Mouse (Mus musculus): ENCODE measurements around the gene Dedd2. TPM values are rescaled to one million over a fixed set of nuclear protein-coding genes. Genes with fewer than 3 reads are reported as not detected.
A peak's percentile ranks its signal among the peaks of the same experiment; 100 is the strongest.

Gene Dedd2
- polyA plus RNA-seq, 1 experiment, result 8.8 TPM

GRCm38 (mm10) chr7:25240631-25241030, 20.2 kb upstream of the Dedd2 start:
- no peak overlapping the region for H3K4me2 ChIP-seq (ENCODE audit: low read depth)
- no peaks in the 10 kb centered on the region for H3K36me3 ChIP-seq (ENCODE audit: control insufficient read depth, insufficient read depth)
- no peak for TF ChIP-seq POLR2A (IDR thresholded peaks at IDR 0.05; ENCODE audit: insufficient read length, low read depth)
- TF ChIP-seq SRF (IDR thresholded peaks at IDR 0.05; ENCODE audit: control insufficient read depth, insufficient read length, low read depth), result no peak
- TF ChIP-seq MYOD1 (IDR thresholded peaks at IDR 0.05; ENCODE audit: control insufficient read depth in 1 of 3, insufficient read length in 2 of 3, low read depth in 2 of 3), result no peak
- TF ChIP-seq TCF3 (IDR thresholded peaks at IDR 0.05; ENCODE audit: insufficient read length, low read depth), result no peak
- no peak for TF ChIP-seq REST (IDR thresholded peaks at IDR 0.05; ENCODE audit: insufficient read depth, insufficient read length)
- no peak for TF ChIP-seq MYOG (IDR thresholded peaks at IDR 0.05; ENCODE audit: control insufficient read depth in 1 of 3, insufficient read depth in 1 of 3, insufficient read length in 2 of 3, low read depth in 2 of 3)
- TF ChIP-seq E2F4 (IDR thresholded peaks at IDR 0.05; ENCODE audit: insufficient read depth), result no peak
- TF ChIP-seq TCF12 (IDR thresholded peaks at IDR 0.05; ENCODE audit: insufficient read depth, poor library complexity, severe bottlenecking), result no peak
- no peak for TF ChIP-seq CEBPB (IDR thresholded peaks at IDR 0.05; ENCODE audit: insufficient read depth, poor library complexity, severe bottlenecking)
- TF ChIP-seq MAX (IDR thresholded peaks at IDR 0.05; ENCODE audit: low read depth), result no peak
- no peak overlapping the region for H3ac ChIP-seq (ENCODE audit: control insufficient read depth, insufficient read length)
- H3K79me2 ChIP-seq (ENCODE audit: control insufficient read depth, insufficient read depth), result peaks cover 32% of the 10 kb centered on the region
- H3K27me3 ChIP-seq (ENCODE audit: control insufficient read depth, insufficient read depth, insufficient read length), result no peaks in the 10 kb centered on the region
- no peak overlapping the region for H3K4me3 ChIP-seq

- TF ChIP-seq POLR2A (IDR thresholded peaks at IDR 0.05; ENCODE audit: insufficient read length, low read depth) (peak; percentile 49), MYOG (IDR thresholded peaks at IDR 0.05; ENCODE audit: control insufficient read depth in 1 of 3, insufficient read depth in 1 of 3, insufficient read length in 2 of 3, low read depth in 2 of 3) (no peak), TCF3 (IDR thresholded peaks at IDR 0.05; ENCODE audit: insufficient read length, low read depth) (no peak), E2F4 (IDR thresholded peaks at IDR 0.05; ENCODE audit: insufficient read depth) (no peak), MYOD1 (IDR thresholded peaks at IDR 0.05; ENCODE audit: control insufficient read depth in 1 of 3, insufficient read length in 2 of 3, low read depth in 2 of 3) (no peak), CEBPB (IDR thresholded peaks at IDR 0.05; ENCODE audit: insufficient read depth, poor library complexity, severe bottlenecking) (no peak), REST (IDR thresholded peaks at IDR 0.05; ENCODE audit: insufficient read depth, insufficient read length) (no peak), POLR2AphosphoS2 (IDR thresholded peaks at IDR 0.05; ENCODE audit: insufficient read length, low read depth) (peak; percentile 82), MAX (IDR thresholded peaks at IDR 0.05; ENCODE audit: low read depth) (no peak), SRF (IDR thresholded peaks at IDR 0.05; ENCODE audit: control insufficient read depth, insufficient read length, low read depth) (no peak), TCF12 (IDR thresholded peaks at IDR 0.05; ENCODE audit: insufficient read depth, poor library complexity, severe bottlenecking) (no peak)
- Histone ChIP-seq H3K4me3 (peak overlapping the region; percentile 40), H3K79me2 (ENCODE audit: control insufficient read depth, insufficient read depth) (peaks cover 37% of the 10 kb centered on the region), H3K4me2 (ENCODE audit: low read depth) (peak overlapping the region; percentile 93), H3ac (ENCODE audit: control insufficient read depth, insufficient read length) (no peak overlapping the region), H3K36me3 (ENCODE audit: control insufficient read depth, insufficient read depth) (peaks cover 3% of the 10 kb centered on the region), H3K27me3 (ENCODE audit: control insufficient read depth, insufficient read depth, insufficient read length) (no peaks in the 10 kb centered on the region)
These were observed 18.6 kb upstream of the Dedd2 start for GRCm38 (mm10) chr7:25238829-25239623.

- TF ChIP-seq SRF (IDR thresholded peaks at IDR 0.05; ENCODE audit: control insufficient read depth, insufficient read length, low read depth) (no peak), REST (IDR thresholded peaks at IDR 0.05; ENCODE audit: insufficient read depth, insufficient read length) (no peak), POLR2A (IDR thresholded peaks at IDR 0.05; ENCODE audit: insufficient read length, low read depth) (peak; percentile 41), TCF3 (IDR thresholded peaks at IDR 0.05; ENCODE audit: insufficient read length, low read depth) (no peak), POLR2AphosphoS2 (IDR thresholded peaks at IDR 0.05; ENCODE audit: insufficient read length, low read depth) (peak; percentile 77), E2F4 (IDR thresholded peaks at IDR 0.05; ENCODE audit: insufficient read depth) (no peak), MAX (IDR thresholded peaks at IDR 0.05; ENCODE audit: low read depth) (no peak), MYOD1 (IDR thresholded peaks at IDR 0.05; ENCODE audit: control insufficient read depth in 1 of 3, insufficient read length in 2 of 3, low read depth in 2 of 3) (no peak), USF1 (IDR thresholded peaks at IDR 0.05; ENCODE audit: low read depth) (no peak), MYOG (IDR thresholded peaks at IDR 0.05; ENCODE audit: control insufficient read depth in 1 of 3, insufficient read depth in 1 of 3, insufficient read length in 2 of 3, low read depth in 2 of 3) (no peak), CEBPB (IDR thresholded peaks at IDR 0.05; ENCODE audit: insufficient read depth, poor library complexity, severe bottlenecking) (peak; percentile 71; the same call in 1 of the 2 replicates), TCF12 (IDR thresholded peaks at IDR 0.05; ENCODE audit: insufficient read depth, poor library complexity, severe bottlenecking) (no peak)
- peaks cover 3% of the 10 kb centered on the region for H3K36me3 ChIP-seq (ENCODE audit: control insufficient read depth, insufficient read depth)
- H3K4me3 ChIP-seq, result peak overlapping the region; percentile 40
- H3ac ChIP-seq (ENCODE audit: control insufficient read depth, insufficient read length), result peak overlapping the region; percentile 84
- peak overlapping the region; percentile 93 for H3K4me2 ChIP-seq (ENCODE audit: low read depth)
- H3K79me2 ChIP-seq (ENCODE audit: control insufficient read depth, insufficient read depth), result peaks cover 37% of the 10 kb centered on the region
- H3K27me3 ChIP-seq (ENCODE audit: control insufficient read depth, insufficient read depth, insufficient read length), result no peaks in the 10 kb centered on the region
These were observed 17.7 kb upstream of the Dedd2 start for GRCm38 (mm10) chr7:25238015-25238706.

DNA sequence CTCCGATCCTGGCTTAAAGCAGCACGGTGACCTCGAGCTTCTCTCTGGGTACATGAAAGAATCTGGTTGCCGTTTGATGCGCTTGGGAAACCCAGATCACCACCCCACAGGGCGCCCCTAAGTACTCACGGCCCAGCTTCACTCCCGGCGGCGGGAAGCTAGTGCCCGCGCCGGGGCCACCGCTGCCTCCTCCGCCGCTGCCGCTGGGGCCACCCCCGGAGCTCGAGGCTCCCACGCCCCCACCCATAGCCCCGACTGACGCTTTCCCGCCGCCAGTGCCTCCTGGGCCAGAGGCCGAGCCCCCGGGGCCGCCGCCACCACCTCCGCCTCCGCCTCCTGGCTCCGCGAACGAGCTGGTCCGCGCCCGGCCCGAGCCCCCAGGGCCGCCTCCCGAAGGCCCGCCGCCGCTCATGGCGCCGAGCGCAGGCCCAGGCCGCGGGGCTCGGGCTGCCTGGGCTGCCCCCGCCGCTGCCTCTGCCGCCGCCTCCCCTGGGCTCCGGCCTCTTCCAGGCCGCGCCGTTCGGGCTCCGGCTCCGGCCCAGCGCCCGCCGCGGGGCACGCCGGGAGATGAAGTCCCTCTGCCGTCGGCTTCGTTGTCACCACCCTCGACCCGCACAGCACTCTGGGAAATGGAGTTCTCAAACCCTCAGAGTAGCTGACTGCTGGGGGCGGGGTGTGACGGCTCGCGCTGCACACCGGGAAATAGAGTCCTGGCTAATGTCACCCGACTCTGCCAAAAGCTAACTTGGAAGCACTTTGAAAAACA, 17.0 kb upstream of the Dedd2 start, which contains the start of gene Gsk3a:
Gsk3a (minus strand) TSS at position 603 of the 766 bp plus-strand sequence.
- Histone ChIP-seq H3K27me3 (ENCODE audit: control insufficient read depth, insufficient read depth, insufficient read length) (no peaks in the 10 kb centered on the region), H3K4me2 (ENCODE audit: low read depth) (peak within 1 kb of the TSS; percentile 93), H3ac (ENCODE audit: control insufficient read depth, insufficient read length) (peak within 1 kb of the TSS; percentile 84), H3K79me2 (ENCODE audit: control insufficient read depth, insufficient read depth) (peaks cover 32% of the 10 kb centered on the region), H3K36me3 (ENCODE audit: control insufficient read depth, insufficient read depth) (peaks cover 3% of the 10 kb centered on the region), H3K4me3 (peak within 1 kb of the TSS; percentile 40)
- TF ChIP-seq E2F4 (IDR thresholded peaks at IDR 0.05; ENCODE audit: insufficient read depth) (no peak), MYOD1 (IDR thresholded peaks at IDR 0.05; ENCODE audit: control insufficient read depth in 1 of 3, insufficient read length in 2 of 3, low read depth in 2 of 3) (no peak), TCF3 (IDR thresholded peaks at IDR 0.05; ENCODE audit: insufficient read length, low read depth) (no peak), POLR2AphosphoS2 (IDR thresholded peaks at IDR 0.05; ENCODE audit: insufficient read length, low read depth) (peak; percentile 66), USF1 (IDR thresholded peaks at IDR 0.05; ENCODE audit: low read depth) (no peak), TCF12 (IDR thresholded peaks at IDR 0.05; ENCODE audit: insufficient read depth, poor library complexity, severe bottlenecking) (no peak), CEBPB (IDR thresholded peaks at IDR 0.05; ENCODE audit: insufficient read depth, poor library complexity, severe bottlenecking) (no peak), MAX (IDR thresholded peaks at IDR 0.05; ENCODE audit: low read depth) (no peak), SRF (IDR thresholded peaks at IDR 0.05; ENCODE audit: control insufficient read depth, insufficient read length, low read depth) (no peak), MYOG (IDR thresholded peaks at IDR 0.05; ENCODE audit: control insufficient read depth in 1 of 3, insufficient read depth in 1 of 3, insufficient read length in 2 of 3, low read depth in 2 of 3) (no peak), POLR2A (IDR thresholded peaks at IDR 0.05; ENCODE audit: insufficient read length, low read depth) (peak; percentile 73), REST (IDR thresholded peaks at IDR 0.05; ENCODE audit: insufficient read depth, insufficient read length) (no peak)

All from myocyte (in vitro differentiated cells).